Mouse (Mus musculus): ENCODE measurements at regions not wholly inside any gene's neighbourhood (a gene's known extent, or its start where the extent isn't known, plus 50 kb on each side); places are given as distances from the start of the nearest gene placed in this dataset.

DNA sequence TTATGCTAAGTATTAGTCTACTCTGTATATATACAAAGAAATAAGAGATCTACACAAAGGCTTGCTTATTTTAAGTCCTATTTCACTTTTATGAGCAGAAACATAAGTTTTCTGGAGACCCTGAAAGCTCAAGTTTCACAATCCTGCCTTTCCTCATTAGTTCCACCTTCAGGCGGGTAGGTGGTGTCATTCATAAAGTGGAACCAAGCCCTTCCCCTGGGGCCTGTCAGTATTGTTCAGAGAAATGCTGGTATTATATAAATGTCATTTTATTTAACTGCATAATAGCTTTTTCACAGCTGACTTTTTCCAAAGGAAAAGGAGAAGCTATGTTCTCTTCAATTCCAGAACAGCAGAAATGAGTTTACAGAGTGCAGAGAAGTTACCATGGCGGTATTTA lies 81.1 kb upstream of the Vgll2 start:
- TF ChIP-seq CTCF (IDR thresholded peaks at IDR 0.05; ENCODE audit: borderline replicate concordance, insufficient read depth, low read length) (no peak), POLR2A (IDR thresholded peaks at IDR 0.05; ENCODE audit: low read depth, low read length) (no peak)

Measured in embryonic fibroblast, embryonic 13.5 days (primary cell).